Mouse (Mus musculus) lung, adult 2 months (tissue): ENCODE data around the gene Col15a1. TPM values are rescaled to one million over a fixed set of nuclear protein-coding genes. Genes with fewer than 3 reads are reported as not detected.

Experiments used
- DNase-seq: peaks from one replicate; pipeline ENCODE4 v3.0.0; 2022
- H3K4me1 ChIP-seq: fragments of 200-500 bp; 2 replicates; pipeline ENCODE4 v1.6.1; 2011; ENCODE audit warnings: low read length; ENCODE audit not compliant: control insufficient read depth, insufficient read depth
- H3K4me3 ChIP-seq: fragments of 200-500 bp; replicated peaks from 2 replicates; pipeline ENCODE3; 2011; ENCODE audit warnings: low read depth, mild to moderate bottlenecking, control low read depth, low read length; ENCODE audit errors: extremely low read depth
- CTCF ChIP-seq: fragments of 200-500 bp; IDR thresholded peaks from 2 replicates; pipeline ENCODE4 v1.5.1; 2011; ENCODE audit warnings: mild to moderate bottlenecking, low read length, control low read depth; ENCODE audit not compliant: insufficient read depth
- POLR2A ChIP-seq: fragments of 200-500 bp; IDR thresholded peaks from 2 replicates; pipeline ENCODE4 v1.6.1; 2011; ENCODE audit warnings: low read depth, mild to moderate bottlenecking, control low read depth, low read length, borderline replicate concordance; ENCODE audit errors: extremely low read depth
- WGBS: fragments of 180-500 bp; shearing (Covaris S2); methylation state at CpG from one replicate; pipeline ENCODE4 v1.1.7; 2018; 5-methylcytosine and 5-hydroxymethylcytosine counted together
- polyA plus RNA-seq: library from polyadenylated mRNA; depleted of rRNA; stranded (reverse); fragments of >200 nt; gene quantifications from 2 replicates; pipeline ENCODE4 v1.2.3, GENCODE M21; 2012

Gene Col15a1
- polyA plus RNA-seq, 1 experiment, result 24.4 TPM

GRCm38 (mm10) chr4:47227756-47228155, 19.8 kb downstream of the Col15a1 start:
- no peak for DNase-seq
- TF ChIP-seq CTCF, result no peak
- 45% methylated on average over 6 of the region's 6 CpGs for WGBS
- no peak overlapping the region for H3K4me3 ChIP-seq
- H3K4me1 ChIP-seq, result peaks cover 4% of the 10 kb centered on the region; the same call in 1 of the 2 replicates

- WGBS, result 73% methylated on average over 5 of the region's 5 CpGs
- H3K4me3 ChIP-seq, result no peak overlapping the region
- peaks cover 4% of the 10 kb centered on the region; the same call in 1 of the 2 replicates for H3K4me1 ChIP-seq
- TF ChIP-seq POLR2A, result no peak
- no peak for TF ChIP-seq CTCF
- no peak for DNase-seq
Observed at GRCm38 (mm10) chr4:47228945-47229344, 21.0 kb downstream of the Col15a1 start.

GRCm38 (mm10) chr4:47230498-47230897, 22.5 kb downstream of the Col15a1 start:
- 85% methylated on average over 7 of the region's 7 CpGs for WGBS
- DNase-seq, result no peak
- Histone ChIP-seq H3K4me3 (no peak overlapping the region), H3K4me1 (peaks cover 4% of the 10 kb centered on the region; the same call in 1 of the 2 replicates)
- no peak for TF ChIP-seq POLR2A
- TF ChIP-seq CTCF, result no peak

- no peak for DNase-seq
- TF ChIP-seq POLR2A, result no peak
- no peak for TF ChIP-seq CTCF
- 60% methylated on average over 6 of the region's 6 CpGs for WGBS
- Histone ChIP-seq H3K4me1 (peaks cover 2% of the 10 kb centered on the region; the same call in 1 of the 2 replicates), H3K4me3 (no peak overlapping the region)
Observed at GRCm38 (mm10) chr4:47231322-47231721, 23.4 kb downstream of the Col15a1 start.

- 50% methylated on average over 14 of the region's 14 CpGs for WGBS
- TF ChIP-seq POLR2A (no peak), CTCF (no peak)
- Histone ChIP-seq H3K4me1 (no peaks in the 10 kb centered on the region), H3K4me3 (no peak overlapping the region)
- no peak for DNase-seq
Observed at GRCm38 (mm10) chr4:47233192-47233835, 25.4 kb downstream of the Col15a1 start.

- no peak overlapping the region for H3K4me3 ChIP-seq
- TF ChIP-seq POLR2A (no peak), CTCF (peak; percentile 67)
- 17% methylated on average over 17 of the region's 17 CpGs for WGBS
- peak; percentile 68 for DNase-seq
- peaks cover under 1% of the 10 kb centered on the region; the same call in 1 of the 2 replicates for H3K4me1 ChIP-seq
Observed at GRCm38 (mm10) chr4:47234667-47235267, 26.8 kb downstream of the Col15a1 start.

- WGBS, result 50% methylated on average over 3 of the region's 3 CpGs
- Histone ChIP-seq H3K4me1 (peaks cover 3% of the 10 kb centered on the region; the same call in 1 of the 2 replicates), H3K4me3 (no peak overlapping the region)
- DNase-seq, result no peak
- TF ChIP-seq POLR2A (no peak), CTCF (no peak)
Observed at GRCm38 (mm10) chr4:47235312-47235711, 27.4 kb downstream of the Col15a1 start.

- TF ChIP-seq POLR2A (no peak), CTCF (no peak)
- 90% methylated on average over 7 of the region's 7 CpGs for WGBS
- no peak for DNase-seq
- Histone ChIP-seq H3K4me1 (peaks cover 3% of the 10 kb centered on the region; the same call in 1 of the 2 replicates), H3K4me3 (no peak overlapping the region)
Observed at GRCm38 (mm10) chr4:47236104-47236503, 28.1 kb downstream of the Col15a1 start.

GRCm38 (mm10) chr4:47237220-47237619, 29.3 kb downstream of the Col15a1 start:
- DNase-seq, result no peak
- WGBS, result 61% methylated on average over 15 of the region's 15 CpGs

GRCm38 (mm10) chr4:47239114-47239513, 31.2 kb downstream of the Col15a1 start:
- Histone ChIP-seq H3K4me1 (peaks cover 3% of the 10 kb centered on the region; the same call in 1 of the 2 replicates), H3K4me3 (no peak overlapping the region)
- 45% methylated on average over 6 of the region's 6 CpGs for WGBS
- DNase-seq, result no peak
- no peak for TF ChIP-seq POLR2A
- no peak for TF ChIP-seq CTCF

More at GRCm38 (mm10) chr4:47237220-47237619, 29.3 kb downstream of the Col15a1 start:
- no peak overlapping the region for H3K4me3 ChIP-seq
- no peak for TF ChIP-seq POLR2A
- no peak for TF ChIP-seq CTCF
- peaks cover 3% of the 10 kb centered on the region; the same call in 1 of the 2 replicates for H3K4me1 ChIP-seq
